Mouse (Mus musculus): ENCODE data around the gene Tbc1d23. TPM values are rescaled to one million over a fixed set of nuclear protein-coding genes. Genes with fewer than 3 reads are reported as not detected.
A peak's percentile ranks its signal among the peaks of the same experiment; 100 is the strongest.

The Tbc1d23 gene
- total RNA-seq, 2 experiments from 2014 or later: 38.8 to 42.4 TPM

- DNase-seq (ENCODE audit: low spot score in 2 of 2): peak in 1 of 2 experiments; percentile 8
- intact Hi-C loops (cut with DNase I): no loop called here
Observed at GRCm38 (mm10) chr16:57121816-57122415, 109.4 kb downstream of the Tbc1d23 start.

GRCm38 (mm10) chr16:57120913-57121815, 110.1 kb downstream of the Tbc1d23 start, which contains the start of gene Tomm70a:
Tomm70a (plus strand) TSS chr16:57121703.
- DNase-seq (ENCODE audit: low spot score in 2 of 2): peak; percentile 92 to 99
- intact Hi-C loops (cut with DNase I): no loop called here

Other genes with a start within 250 kb of the Tbc1d23 start
- gene Tmem45a2, start 160.1 kb downstream of the Tbc1d23 start, total RNA-seq (2021): not detected
- gene Tomm70a, start 109.8 kb downstream of the Tbc1d23 start, total RNA-seq (2021): 100 to 1,000 TPM; 107 to 110 TPM
- gene Nit2, start 64.2 kb downstream of the Tbc1d23 start, total RNA-seq (2021): 10 to 100 TPM; 19.2 to 19.5 TPM
- under 1 TPM; 0.19 to 0.29 TPM for gene Tmem30c, start 61.4 kb upstream of the Tbc1d23 start, total RNA-seq (2021)
- gene Filip1l, start 121.6 kb upstream of the Tbc1d23 start, total RNA-seq (2021): 1 to 10 TPM; 4.6 to 5.2 TPM

Measured in left cerebral cortex, postnatal 14 days (tissue).